Mouse (Mus musculus): ENCODE results near the gene Rexo1. TPM values are rescaled to one million over a fixed set of nuclear protein-coding genes. Genes with fewer than 3 reads are reported as not detected.
A peak's percentile ranks its signal among the peaks of the same experiment; 100 is the strongest.

Gene Rexo1
- polyA plus RNA-seq, 1 experiment from 2014 or later, result 23.5 TPM

DNA sequence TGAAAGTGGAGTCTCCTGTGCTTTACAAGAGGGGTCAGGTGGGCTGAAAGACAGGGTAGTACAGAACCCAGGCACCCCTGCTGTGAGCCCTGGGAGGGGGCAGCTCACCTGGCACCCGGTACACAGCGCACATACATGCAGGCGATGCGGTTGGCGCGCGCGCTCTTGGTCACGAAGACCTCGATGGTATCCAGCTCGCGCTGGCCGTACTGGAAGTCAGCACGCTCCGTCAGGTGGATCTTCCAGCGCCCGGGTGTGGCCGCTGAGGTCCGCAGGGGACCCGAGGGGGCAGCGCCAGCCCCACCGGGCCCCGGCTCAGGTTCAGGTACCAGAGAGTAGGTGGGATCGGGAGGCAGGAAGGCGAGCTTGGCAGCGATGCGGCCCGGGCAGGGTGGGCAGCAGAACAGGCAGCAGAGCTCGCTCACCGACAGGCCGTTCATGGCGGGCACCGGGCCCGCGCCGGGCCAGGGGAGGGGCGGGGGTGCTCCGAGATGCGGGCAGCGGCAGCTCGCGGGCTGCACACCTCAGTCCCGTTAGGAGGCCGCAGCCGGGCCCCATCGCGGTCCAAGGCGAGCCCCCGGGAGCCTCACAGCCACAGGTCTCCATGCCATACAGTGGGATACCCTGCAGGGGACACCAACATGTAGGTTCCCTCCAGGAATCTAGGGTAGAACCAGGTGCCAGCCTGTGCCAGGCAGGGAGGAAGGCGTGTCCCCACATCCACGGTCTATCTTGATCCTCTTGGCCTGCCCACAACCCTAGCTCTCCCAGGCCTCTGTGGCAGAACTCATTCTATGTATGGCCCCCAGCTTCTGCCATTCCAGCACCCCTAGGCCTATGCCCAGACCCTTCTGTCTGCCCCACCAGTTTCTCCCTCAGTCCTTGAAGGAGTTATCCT is 25.3 kb upstream of the Rexo1 start:
- WGBS, result 94% methylated on average over 46 of the region's 51 CpGs
- H3K27ac ChIP-seq (ENCODE audit: low read depth, low read length), result no peak overlapping the region; the same call in 1 of the 2 replicates
- no peak for DNase-seq (ENCODE audit: low spot score, missing footprints)
- H3K27me3 ChIP-seq (ENCODE audit: control insufficient read depth, insufficient read depth, low read length), result no peaks in the 10 kb centered on the region
- H3K4me1 ChIP-seq (ENCODE audit: control insufficient read depth, insufficient read depth, low read length), result peaks cover 17% of the 10 kb centered on the region
- no peak overlapping the region for H3K4me2 ChIP-seq
- no peak overlapping the region for H3K4me3 ChIP-seq (ENCODE audit: low read depth, low read length)
- no peaks in the 10 kb centered on the region for H3K9me3 ChIP-seq (ENCODE audit: control insufficient read depth, low read length)
- H3K36me3 ChIP-seq (ENCODE audit: control insufficient read depth, insufficient read depth, low read length), result no peaks in the 10 kb centered on the region; the same call in none of the 2 replicates
- H3K9ac ChIP-seq (ENCODE audit: low read length), result peak overlapping the region; percentile 14; the same call in 1 of the 2 replicates
- ATAC-seq (ENCODE audit: low FRiP score), result no peak

DNA sequence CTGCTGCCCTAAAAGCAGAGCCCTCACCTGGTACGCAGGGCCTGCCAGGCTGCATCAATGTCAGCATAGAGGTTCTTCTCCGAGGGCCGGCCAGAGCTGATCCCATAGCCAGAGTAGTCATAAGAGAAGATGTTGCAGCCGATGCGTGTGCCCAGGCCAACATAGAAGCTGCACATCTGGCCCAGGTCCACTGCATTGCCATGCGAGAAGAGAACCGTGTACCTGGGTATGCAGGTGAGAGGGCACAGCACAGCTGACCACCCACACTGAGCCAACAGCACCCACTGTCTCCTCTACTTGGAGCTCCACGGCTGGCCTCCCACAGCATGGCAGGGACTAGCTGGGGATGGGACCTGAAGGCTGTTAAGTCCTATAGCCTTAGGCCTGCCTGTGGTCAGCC is 24.2 kb upstream of the Rexo1 start:
- Histone ChIP-seq H3K27me3 (ENCODE audit: control insufficient read depth, insufficient read depth, low read length) (no peaks in the 10 kb centered on the region), H3K9ac (ENCODE audit: low read length) (no peak overlapping the region), H3K27ac (ENCODE audit: low read depth, low read length) (no peak overlapping the region), H3K4me1 (ENCODE audit: control insufficient read depth, insufficient read depth, low read length) (peaks cover 17% of the 10 kb centered on the region), H3K4me2 (no peak overlapping the region), H3K4me3 (ENCODE audit: low read depth, low read length) (no peak overlapping the region), H3K9me3 (ENCODE audit: control insufficient read depth, low read length) (no peaks in the 10 kb centered on the region), H3K36me3 (ENCODE audit: control insufficient read depth, insufficient read depth, low read length) (no peaks in the 10 kb centered on the region; the same call in none of the 2 replicates)
- ATAC-seq (ENCODE audit: low FRiP score), result no peak
- DNase-seq (ENCODE audit: low spot score, missing footprints), result peak; percentile 8
- 96% methylated on average over 8 of the region's 8 CpGs for WGBS

DNA sequence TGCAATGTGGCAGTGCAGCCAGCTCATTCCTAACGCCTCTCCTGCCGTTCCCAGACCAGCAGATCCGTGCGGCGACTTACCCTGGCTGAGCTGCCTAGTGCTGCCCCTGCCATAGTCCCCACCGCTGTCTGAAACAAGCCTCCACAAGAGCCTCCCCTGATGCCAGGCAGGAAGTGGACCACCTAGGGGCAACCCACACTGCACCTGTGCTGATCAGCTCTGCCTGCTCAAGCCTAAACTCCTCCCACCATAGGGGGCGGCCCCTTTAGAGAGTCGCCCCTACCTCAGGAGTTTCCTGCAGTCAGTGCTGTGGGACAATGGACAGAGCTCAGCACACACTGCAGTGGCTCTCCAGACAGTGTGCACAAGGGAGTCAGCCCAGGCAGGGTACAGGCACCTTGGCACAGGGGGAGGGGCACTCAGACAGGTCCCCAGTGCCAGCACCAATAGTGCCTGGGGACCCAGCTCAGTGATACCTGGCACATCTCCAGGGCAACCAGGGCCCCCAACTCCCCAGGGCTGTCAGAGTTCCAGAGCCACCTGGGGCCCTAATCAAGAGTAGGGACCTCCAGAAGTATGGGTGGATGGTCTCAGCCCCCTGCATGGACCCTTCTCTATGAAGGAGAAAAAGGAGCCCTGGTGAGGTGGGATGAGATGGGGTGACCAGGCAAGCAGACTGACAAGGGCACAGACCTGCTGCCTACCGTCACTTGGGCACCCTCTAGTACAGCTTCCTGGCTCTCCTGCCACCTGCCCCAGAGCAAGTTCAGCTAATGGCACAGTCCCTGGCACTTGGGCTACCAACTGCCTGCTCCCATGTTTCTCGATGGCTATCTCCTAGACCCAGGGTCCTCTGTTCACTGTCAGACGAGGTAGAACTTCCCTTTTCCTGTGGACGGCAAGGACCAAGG is 23.5 kb upstream of the Rexo1 start:
- Histone ChIP-seq H3K9me3 (ENCODE audit: control insufficient read depth, low read length) (no peaks in the 10 kb centered on the region), H3K27me3 (ENCODE audit: control insufficient read depth, insufficient read depth, low read length) (no peaks in the 10 kb centered on the region), H3K27ac (ENCODE audit: low read depth, low read length) (no peak overlapping the region), H3K4me3 (ENCODE audit: low read depth, low read length) (no peak overlapping the region), H3K9ac (ENCODE audit: low read length) (no peak overlapping the region), H3K36me3 (ENCODE audit: control insufficient read depth, insufficient read depth, low read length) (no peaks in the 10 kb centered on the region; the same call in none of the 2 replicates), H3K4me2 (no peak overlapping the region), H3K4me1 (ENCODE audit: control insufficient read depth, insufficient read depth, low read length) (peaks cover 17% of the 10 kb centered on the region)
- ATAC-seq (ENCODE audit: low FRiP score) (no peak), DNase-seq (ENCODE audit: low spot score, missing footprints) (peak; percentile 80)
- 77% methylated on average over 12 of the region's 12 CpGs for WGBS

DNA sequence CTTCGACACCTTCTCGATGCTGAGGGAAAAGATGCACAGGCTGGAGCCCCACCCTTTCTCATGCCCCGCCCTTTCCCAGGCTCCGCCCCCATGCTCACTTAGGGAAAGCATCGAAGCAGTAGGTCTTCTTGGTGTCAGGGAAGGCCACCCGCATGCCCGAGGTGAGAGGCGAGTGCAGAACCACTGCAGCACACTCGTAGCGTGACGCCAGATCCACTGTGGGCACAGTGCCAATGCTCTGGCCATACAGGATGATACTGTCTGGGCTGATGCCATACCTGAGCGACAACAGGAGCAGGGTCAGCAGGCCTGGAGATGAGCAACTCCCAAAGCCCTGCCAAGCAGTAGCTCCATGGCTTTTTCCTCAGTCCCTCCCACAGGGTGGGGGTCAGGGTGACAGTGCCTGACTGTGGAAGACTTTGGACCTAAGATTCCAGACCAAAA is 22.7 kb upstream of the Rexo1 start:
- no peak overlapping the region for H3K27ac ChIP-seq (ENCODE audit: low read depth, low read length)
- DNase-seq (ENCODE audit: low spot score, missing footprints) (no peak), ATAC-seq (ENCODE audit: low FRiP score) (no peak)
- H3K36me3 ChIP-seq (ENCODE audit: control insufficient read depth, insufficient read depth, low read length), result no peaks in the 10 kb centered on the region; the same call in none of the 2 replicates
- no peak overlapping the region for H3K9ac ChIP-seq (ENCODE audit: low read length)
- no peaks in the 10 kb centered on the region for H3K9me3 ChIP-seq (ENCODE audit: control insufficient read depth, low read length)
- 68% methylated on average over 12 of the region's 12 CpGs for WGBS
- no peak overlapping the region for H3K4me3 ChIP-seq (ENCODE audit: low read depth, low read length)
- no peak overlapping the region for H3K4me2 ChIP-seq
- H3K4me1 ChIP-seq (ENCODE audit: control insufficient read depth, insufficient read depth, low read length), result peaks cover 12% of the 10 kb centered on the region
- no peaks in the 10 kb centered on the region for H3K27me3 ChIP-seq (ENCODE audit: control insufficient read depth, insufficient read depth, low read length)

DNA sequence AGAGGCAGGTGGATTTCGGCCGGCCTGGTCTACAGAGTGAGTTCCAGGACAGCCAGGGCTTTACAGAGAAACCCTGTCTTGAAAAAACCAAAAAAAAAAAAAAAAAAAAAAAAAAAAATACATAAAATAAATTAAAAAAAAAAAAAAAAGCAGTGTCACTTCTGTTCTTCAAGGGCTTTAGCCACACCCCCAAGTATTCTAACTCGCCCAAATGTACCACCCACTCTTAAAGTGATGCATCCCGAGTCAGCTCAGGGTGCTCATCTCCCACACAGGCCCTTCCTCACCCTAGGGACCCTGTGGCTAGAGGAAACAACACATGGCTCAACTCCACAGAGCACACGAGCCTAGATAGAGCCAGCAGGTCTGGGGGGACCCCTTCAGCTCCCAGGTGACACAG is 21.7 kb upstream of the Rexo1 start:
- no peak overlapping the region for H3K27ac ChIP-seq (ENCODE audit: low read depth, low read length)
- ATAC-seq (ENCODE audit: low FRiP score) (no peak), DNase-seq (ENCODE audit: low spot score, missing footprints) (no peak)
- H3K4me1 ChIP-seq (ENCODE audit: control insufficient read depth, insufficient read depth, low read length), result peaks cover 10% of the 10 kb centered on the region
- H3K9me3 ChIP-seq (ENCODE audit: control insufficient read depth, low read length), result no peaks in the 10 kb centered on the region
- H3K36me3 ChIP-seq (ENCODE audit: control insufficient read depth, insufficient read depth, low read length), result no peaks in the 10 kb centered on the region; the same call in none of the 2 replicates
- H3K4me2 ChIP-seq, result no peak overlapping the region
- no peak overlapping the region for H3K4me3 ChIP-seq (ENCODE audit: low read depth, low read length)
- 88% methylated on average over 5 of the region's 5 CpGs for WGBS
- no peaks in the 10 kb centered on the region for H3K27me3 ChIP-seq (ENCODE audit: control insufficient read depth, insufficient read depth, low read length)
- H3K9ac ChIP-seq (ENCODE audit: low read length), result no peak overlapping the region

DNA sequence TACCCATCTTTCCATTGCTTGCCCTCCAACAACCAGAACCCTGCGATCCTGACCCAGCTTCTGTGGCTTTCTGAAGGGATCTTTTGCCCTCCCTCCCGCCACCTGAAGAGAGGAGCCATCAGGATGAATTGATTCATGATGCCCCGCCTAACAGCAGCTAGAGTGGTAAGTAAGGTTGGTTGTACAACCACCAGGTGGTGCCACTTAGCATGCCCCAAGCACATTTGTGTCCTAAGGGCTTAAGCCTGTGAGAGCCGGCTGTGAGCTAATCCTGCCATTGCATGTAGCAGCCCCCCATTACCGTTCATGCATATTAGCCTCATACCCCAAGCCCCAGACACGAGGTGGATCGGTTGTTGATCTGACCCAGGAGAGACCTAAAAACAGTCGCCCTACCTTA is 17.6 kb upstream of the Rexo1 start:
- H3K4me1 ChIP-seq (ENCODE audit: control insufficient read depth, insufficient read depth, low read length), result peaks cover 22% of the 10 kb centered on the region
- ATAC-seq (ENCODE audit: low FRiP score), result no peak
- H3K27ac ChIP-seq (ENCODE audit: low read depth, low read length), result no peak overlapping the region; the same call in 1 of the 2 replicates

DNA sequence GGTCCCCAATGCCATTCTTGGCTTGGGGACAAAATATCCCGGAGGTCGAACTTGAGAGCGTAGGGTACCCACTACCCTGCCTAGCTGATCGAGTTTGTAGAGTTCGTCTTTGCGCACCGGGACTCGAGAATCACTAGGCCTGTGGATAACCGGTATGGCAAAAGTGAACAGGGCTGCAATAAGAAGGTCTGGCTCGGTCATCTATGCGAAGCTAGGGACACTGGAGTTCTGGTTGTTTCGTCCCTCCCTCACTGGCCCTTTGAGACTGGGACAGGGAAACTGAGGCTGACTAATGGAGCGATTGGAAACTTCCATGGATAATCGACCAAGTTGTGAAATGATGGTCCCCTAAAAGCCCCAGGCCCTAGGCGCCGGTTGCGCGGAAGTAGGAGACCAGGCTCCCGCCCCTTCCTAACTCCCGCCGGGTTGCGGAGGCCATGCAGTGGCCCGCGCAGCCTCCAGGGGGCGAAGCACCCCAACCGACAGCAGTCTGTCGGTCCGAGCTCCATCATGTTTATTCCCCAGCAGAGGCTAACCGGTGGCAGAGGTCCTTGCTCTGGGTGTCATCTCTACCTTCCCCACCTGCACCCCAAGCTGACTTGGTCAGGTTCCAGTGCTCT is 16.9 kb upstream of the Rexo1 start:
- peak; percentile 47 for ATAC-seq (ENCODE audit: low FRiP score)
- Histone ChIP-seq H3K9ac (ENCODE audit: low read length) (peak overlapping the region; percentile 74), H3K36me3 (ENCODE audit: control insufficient read depth, insufficient read depth, low read length) (no peaks in the 10 kb centered on the region), H3K4me2 (peak overlapping the region; percentile 78), H3K4me1 (ENCODE audit: control insufficient read depth, insufficient read depth, low read length) (peaks cover 23% of the 10 kb centered on the region), H3K4me3 (ENCODE audit: low read depth, low read length) (peak overlapping the region; percentile 74), H3K9me3 (ENCODE audit: control insufficient read depth, low read length) (no peaks in the 10 kb centered on the region), H3K27me3 (ENCODE audit: control insufficient read depth, insufficient read depth, low read length) (no peaks in the 10 kb centered on the region), H3K27ac (ENCODE audit: low read depth, low read length) (peak overlapping the region; percentile 70)
- DNase-seq (ENCODE audit: low spot score, missing footprints), result peak; percentile 98
- WGBS, result under 1% methylated on average over 29 of the region's 29 CpGs

More for the DNA sequence above, 17.6 kb upstream of the Rexo1 start:
- Histone ChIP-seq H3K4me2 (peak overlapping the region; percentile 78; the same call in 1 of the 2 replicates), H3K27me3 (ENCODE audit: control insufficient read depth, insufficient read depth, low read length) (no peaks in the 10 kb centered on the region), H3K4me3 (ENCODE audit: low read depth, low read length) (peak overlapping the region; percentile 3; the same call in 1 of the 2 replicates), H3K9ac (ENCODE audit: low read length) (no peak overlapping the region), H3K36me3 (ENCODE audit: control insufficient read depth, insufficient read depth, low read length) (no peaks in the 10 kb centered on the region; the same call in 1 of the 2 replicates), H3K9me3 (ENCODE audit: control insufficient read depth, low read length) (no peaks in the 10 kb centered on the region)
- WGBS, result 6% methylated on average over 8 of the region's 8 CpGs
- peak; percentile 91 for DNase-seq (ENCODE audit: low spot score, missing footprints)

DNA sequence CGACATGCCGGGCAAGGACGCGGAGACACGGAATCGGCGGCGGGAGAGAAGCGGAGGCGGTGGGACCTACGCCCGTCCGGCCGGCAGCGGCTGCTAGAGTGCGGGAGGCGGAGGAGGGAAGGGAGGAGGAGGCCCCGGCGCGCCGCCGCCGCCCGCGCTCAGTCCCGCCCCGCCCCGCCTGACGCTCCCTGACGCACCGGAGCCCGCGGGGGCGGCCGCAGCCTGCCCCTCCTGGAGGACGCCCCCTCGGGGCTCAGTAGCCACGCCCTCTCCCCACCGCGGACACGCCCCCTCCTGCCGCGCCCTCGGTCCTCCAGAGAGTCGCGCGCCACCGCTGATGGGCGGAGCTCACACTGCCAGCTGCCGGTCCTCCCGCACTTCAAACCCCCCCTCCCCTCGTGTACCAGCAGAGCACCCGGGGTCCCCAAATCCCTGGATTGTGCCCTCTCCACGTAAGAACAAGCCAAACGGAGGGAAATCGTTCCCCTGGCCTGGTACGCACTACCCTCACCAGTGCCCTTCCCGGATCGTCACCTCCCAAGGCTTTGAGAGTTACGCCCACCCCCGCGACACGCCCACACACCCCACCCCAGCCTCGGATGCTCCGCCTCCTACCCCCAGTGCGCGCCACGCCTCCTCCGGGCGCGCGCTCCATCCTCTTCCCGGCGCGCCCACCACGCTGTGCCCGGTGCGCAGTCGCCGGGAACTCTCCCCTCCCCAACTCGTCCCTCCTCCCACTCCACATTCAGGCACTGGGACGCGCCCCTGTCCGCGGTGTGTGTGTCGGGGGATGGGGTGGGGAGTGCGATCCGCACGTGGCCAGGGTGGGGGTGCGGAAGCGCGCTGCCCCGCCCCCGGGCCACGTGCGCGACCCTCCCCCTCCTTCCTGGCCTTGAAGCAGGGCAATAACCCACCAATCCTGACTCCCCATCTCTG is 16.1 kb upstream of the Rexo1 start, which contains the start of gene Klf16:
TSS of gene Klf16 (minus strand) at position 127 of the 936 bp plus-strand sequence.
- no peaks in the 10 kb centered on the region for H3K27me3 ChIP-seq (ENCODE audit: control insufficient read depth, insufficient read depth, low read length)
- peaks cover 23% of the 10 kb centered on the region for H3K4me1 ChIP-seq (ENCODE audit: control insufficient read depth, insufficient read depth, low read length)
- no peaks in the 10 kb centered on the region for H3K36me3 ChIP-seq (ENCODE audit: control insufficient read depth, insufficient read depth, low read length)
- H3K9ac ChIP-seq (ENCODE audit: low read length), result peak within 1 kb of the TSS; percentile 74
- peak within 1 kb of the TSS; percentile 78 for H3K4me2 ChIP-seq
- ATAC-seq (ENCODE audit: low FRiP score) (peak; percentile 82), DNase-seq (ENCODE audit: low spot score, missing footprints) (peak; percentile 99)
- peak within 1 kb of the TSS; percentile 74 for H3K4me3 ChIP-seq (ENCODE audit: low read depth, low read length)
- H3K9me3 ChIP-seq (ENCODE audit: control insufficient read depth, low read length), result no peaks in the 10 kb centered on the region
- WGBS, result under 1% methylated on average over 76 of the region's 97 CpGs
- H3K27ac ChIP-seq (ENCODE audit: low read depth, low read length), result peak within 1 kb of the TSS; percentile 70
